Mouse (Mus musculus) gastrocnemius, postnatal 36 days (tissue): ENCODE measurements around the gene Gm1527. TPM values are rescaled to one million over a fixed set of nuclear protein-coding genes. Genes with fewer than 3 reads are reported as not detected.
"Not testable (repeated sequence)": the region's sequence is repeated elsewhere in the genome, so short reads cannot be mapped to it uniquely, and the experiment has no call there.

ENCODE experiments used
- DNase-seq, 2 experiments: peaks; one replicate each; pipeline ENCODE4 v3.0.0; 2022
- intact Hi-C: fragments of 180-260 bp; cut with DNase I; formaldehyde crosslinking; loops from one replicate; pipeline ENCODE4 v1.15.1; 2025
- long read RNA-seq, 2 experiments: library from polyadenylated mRNA; stranded (forward); transcript quantifications; one replicate each; pipeline ENCODE4 v2.0.0; 2021
- total RNA-seq, 2 experiments: library from RNA; stranded (reverse); gene quantifications; 2 replicates each; pipeline ENCODE4 v1.2.3; 2021

Gene Gm1527
- not detected for total RNA-seq
- long read RNA-seq, experiment 1, result 0 reads
- long read RNA-seq, experiment 2, result 0 reads

DNA sequence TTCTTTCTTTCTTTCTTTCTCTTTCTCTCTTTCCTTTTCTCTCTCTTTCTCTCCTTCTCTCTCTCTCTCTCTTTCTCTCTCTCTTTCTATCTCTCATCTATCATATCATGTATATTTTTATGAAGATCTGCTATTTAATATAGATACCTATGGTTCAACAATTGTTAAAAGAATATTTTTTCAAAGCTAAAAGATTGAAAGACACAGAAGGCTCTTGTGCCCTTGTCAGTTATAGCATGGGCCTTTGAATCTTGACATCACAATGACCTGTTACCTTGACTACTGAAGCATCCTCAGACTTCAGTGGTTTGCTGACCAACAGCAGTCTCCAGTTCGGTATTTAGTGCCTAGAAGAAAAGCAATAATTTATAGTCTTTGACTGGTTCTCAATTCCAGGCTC, at the start of gene Gm1527:
Gm1527 (plus strand) TSS at position 301 of the 400 bp plus-strand sequence.
- DNase-seq, result no peak
- intact Hi-C loops, result no loop called here

DNA sequence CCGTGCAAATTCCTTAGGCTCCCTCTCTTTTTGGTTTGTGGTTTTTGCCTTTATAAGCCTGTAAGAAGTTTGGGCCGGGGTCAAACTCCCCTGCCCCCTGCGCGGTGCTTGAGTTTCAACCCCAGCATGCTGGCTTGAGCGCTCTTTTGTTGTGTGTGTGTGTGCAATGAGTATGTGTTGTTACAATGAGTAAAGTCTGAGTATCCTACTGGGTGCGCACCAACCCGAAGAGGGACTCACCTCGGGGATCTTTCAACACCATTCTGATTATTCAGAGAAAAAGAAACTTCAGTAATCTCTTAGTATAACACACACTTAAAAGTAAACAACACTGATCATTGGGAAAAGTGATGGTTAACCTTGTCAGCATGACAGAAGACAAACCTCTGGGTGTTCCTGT, 49.2 kb upstream of the Gm1527 start:
- intact Hi-C loops, result no loop called here
- no peak for DNase-seq

DNA sequence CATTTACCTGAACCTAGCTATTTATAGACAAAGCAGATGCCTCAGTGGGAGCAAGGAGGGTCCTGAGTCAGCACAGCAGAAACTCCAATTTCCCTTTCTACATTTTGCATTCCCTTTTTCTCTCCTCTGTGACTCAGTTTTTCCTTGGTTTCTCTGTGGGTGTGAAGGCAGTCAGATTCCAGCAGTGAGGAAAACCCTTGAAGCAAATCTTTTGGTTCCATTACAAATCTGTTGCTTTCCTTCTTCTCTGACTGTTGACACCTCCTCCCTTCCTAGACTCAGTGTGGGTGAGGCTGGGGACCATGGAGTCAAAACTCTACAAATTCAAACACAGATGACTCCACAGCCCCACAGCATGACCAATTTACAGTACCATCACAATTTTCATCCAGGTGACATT, 45.3 kb upstream of the Gm1527 start:
- intact Hi-C loops, result no loop called here
- DNase-seq, result no peak

GRCm38 (mm10) chr3:28852174-28852573, 40.2 kb upstream of the Gm1527 start:
- intact Hi-C loops, DNase-seq: not testable (repeated sequence)

DNA sequence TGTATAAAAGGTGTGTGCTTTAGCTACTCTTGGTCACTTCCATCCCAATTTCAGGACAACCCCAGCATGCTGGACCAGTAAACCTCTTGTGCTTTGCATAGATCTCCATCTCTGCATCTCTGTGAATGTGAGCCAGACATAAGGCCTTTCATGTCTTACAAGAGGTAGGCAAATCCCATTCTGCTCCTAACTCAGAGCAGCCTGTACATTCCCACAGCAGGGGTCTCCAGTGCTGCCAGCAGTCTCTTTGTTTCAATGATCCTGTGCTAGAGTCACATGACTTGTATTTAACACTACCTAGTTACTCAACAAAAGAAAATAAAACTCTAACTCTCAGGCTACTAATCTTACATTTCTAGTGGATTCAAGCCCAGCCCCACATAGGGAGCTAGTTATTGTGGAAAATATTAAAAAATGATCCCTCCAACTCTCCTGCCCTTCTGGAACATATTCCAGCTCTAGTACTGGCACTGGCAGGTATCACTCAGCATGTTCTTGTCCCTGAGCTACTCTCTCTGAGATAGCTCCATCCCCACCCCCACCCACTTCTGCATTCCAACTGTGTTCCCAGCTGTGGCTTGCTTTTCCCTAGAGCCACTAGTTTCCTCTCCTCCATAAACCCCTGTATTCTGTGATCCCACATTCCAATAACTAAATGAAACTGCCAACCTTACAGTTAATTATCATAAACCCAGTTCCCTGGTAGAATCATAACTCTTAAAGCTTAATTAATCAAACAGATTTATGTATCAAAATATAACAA, 32.6 kb upstream of the Gm1527 start:
- intact Hi-C loops, DNase-seq: not testable (repeated sequence)

- DNase-seq, intact Hi-C loops: not testable (repeated sequence)
These were observed 4.5 kb downstream of the Gm1527 start for GRCm38 (mm10) chr3:28896966-28897365.

DNA sequence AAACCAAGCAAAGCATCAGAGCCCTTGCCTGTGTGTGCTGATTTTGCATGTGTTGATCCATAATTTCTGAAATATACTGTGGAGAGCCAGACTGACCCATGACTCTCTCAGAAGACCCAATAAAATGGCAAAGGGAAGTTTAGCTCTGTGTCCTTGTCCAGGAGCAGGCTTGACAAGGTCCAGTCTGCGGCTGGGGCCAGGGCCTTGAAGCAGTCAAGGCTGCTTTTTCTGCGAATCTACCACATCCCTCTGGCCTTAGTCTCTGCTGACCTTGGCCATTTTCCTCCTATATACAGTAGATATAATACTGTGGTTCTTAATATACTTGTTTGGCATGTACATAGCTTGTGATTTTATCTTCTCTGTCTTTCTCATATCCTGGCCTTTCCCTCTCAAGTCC, 73.5 kb downstream of the Gm1527 start:
- no peak for DNase-seq
- intact Hi-C loops, result no loop called here

DNA sequence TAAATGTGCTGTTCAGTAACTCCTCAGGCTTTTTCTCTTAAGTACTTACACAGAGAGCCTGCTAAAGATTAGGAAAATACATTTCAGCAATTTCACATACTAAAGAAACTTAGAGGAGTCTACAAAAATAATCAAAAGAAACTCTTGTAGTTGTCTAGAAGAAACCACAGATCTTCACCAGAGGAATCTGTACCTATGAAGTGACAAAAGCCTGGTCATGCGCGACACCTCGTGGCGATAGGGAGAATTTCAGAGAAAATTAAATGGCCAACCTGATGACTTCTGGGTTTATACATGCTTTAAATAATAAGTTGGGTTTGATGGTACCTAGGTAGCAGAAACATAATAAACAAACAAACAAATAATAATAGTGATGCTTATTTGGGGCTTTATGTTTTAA, 76.4 kb downstream of the Gm1527 start:
- intact Hi-C loops, result loop anchor here (2.0 kb wide), 1 partner anchor 152 kb away; no protein-coding TSS in a partner anchor
- DNase-seq, result peak; percentile 7 to 16

Other genes starting within 250 kb of the Gm1527 start
- not detected for gene Slc2a2, start 194.7 kb upstream of the Gm1527 start, total RNA-seq
- gene Eif5a2, start 111.3 kb upstream of the Gm1527 start, total RNA-seq, result under 1 TPM; 0.64 to 0.72 TPM
- gene Rpl22l1, start 87.2 kb upstream of the Gm1527 start, total RNA-seq, result 100 to 1,000 TPM; 130 to 152 TPM
- not detected for gene Egfem1, start 189.4 kb downstream of the Gm1527 start, total RNA-seq